Mouse (Mus musculus): ENCODE measurements around the gene Nox3. TPM values are rescaled to one million over a fixed set of nuclear protein-coding genes. Genes with fewer than 3 reads are reported as not detected.

Nox3 gene
- polyA plus RNA-seq, 1 experiment from 2014 or later: not detected

DNA sequence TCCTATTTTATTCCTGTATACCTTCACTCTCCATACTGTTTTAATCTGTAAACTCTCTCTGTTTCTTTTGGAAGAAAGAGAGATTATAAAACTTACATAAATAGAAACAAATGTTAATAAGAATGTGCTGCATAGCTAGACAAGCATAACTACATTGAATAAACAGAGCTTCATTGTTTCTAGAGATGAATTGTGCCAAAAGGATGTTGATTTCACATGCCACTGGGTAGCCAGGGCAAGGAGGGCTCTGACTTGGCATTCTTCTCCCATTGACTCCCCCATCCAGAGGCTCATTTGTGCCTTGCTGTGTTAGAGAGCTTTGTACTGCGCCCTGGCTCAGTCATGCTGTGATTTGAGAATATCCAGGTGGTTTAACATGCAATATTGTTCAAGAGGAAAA lies 98.2 kb downstream of the Nox3 start:
- Histone ChIP-seq H3K36me3 (no peaks in the 10 kb centered on the region), H3K9me3 (replicated peaks) (no peaks in the 10 kb centered on the region), H3K27ac (replicated peaks) (no peak overlapping the region), H3K4me3 (no peak overlapping the region), H3K4me1 (peaks cover 4% of the 10 kb centered on the region; the same call in 1 of the 2 replicates), H3K27me3 (ENCODE audit: low read depth, poor library complexity, severe bottlenecking) (no peaks in the 10 kb centered on the region)
- 87% methylated on average over 1 of the region's 1 CpGs for WGBS
- no peak for DNase-seq (ENCODE audit: low spot score)

- H3K4me3 ChIP-seq: no peak overlapping the region
- 84% methylated on average over 1 of the region's 1 CpGs for WGBS
- H3K27me3 ChIP-seq (ENCODE audit: low read depth, poor library complexity, severe bottlenecking): no peaks in the 10 kb centered on the region
- peaks cover 4% of the 10 kb centered on the region; the same call in 1 of the 2 replicates for H3K4me1 ChIP-seq
- no peaks in the 10 kb centered on the region for H3K9me3 ChIP-seq (replicated peaks)
- DNase-seq (ENCODE audit: low spot score): no peak
- no peaks in the 10 kb centered on the region for H3K36me3 ChIP-seq
- H3K27ac ChIP-seq (replicated peaks): no peak overlapping the region
These were observed 98.9 kb downstream of the Nox3 start for GRCm38 (mm10) chr17:3597130-3597529.

Other genes starting within 250 kb of the Nox3 start
- gene Cldn20, start 163.7 kb downstream of the Nox3 start, polyA plus RNA-seq (2016; fragmentation: Nextera tagmentation; extraction: Ambion mirVana): 0.21 TPM in 1 of 2 replicates, not detected in the other
- gene Tfb1m, start 138.5 kb downstream of the Nox3 start, polyA plus RNA-seq (2016; fragmentation: Nextera tagmentation; extraction: Ambion mirVana): 19.9 and 21.0 TPM in 2 replicates